Mouse (Mus musculus): Measurements from ENCODE around the gene Ccn1.

GRCm38 (mm10) chr3:145689271-145689670, 39.5 kb upstream of the Ccn1 start:
- TF ChIP-seq POLR2A (IDR thresholded peaks at IDR 0.05; ENCODE audit: control insufficient read depth, low read depth, low read length) (no peak), CTCF (IDR thresholded peaks at IDR 0.05; ENCODE audit: control insufficient read depth, insufficient read depth, insufficient replicate concordance, low read depth, low read length) (no peak)
